ENCODE assay signal across 11 mouse cellular contexts in genomic region chr16:87765984-87766383, GRCm38 (mm10).
A peak's percentile ranks its signal among the peaks of the same experiment; 100 is the strongest.
DNase-seq lines count a peak whose midpoint lies in the region; ATAC-seq and TF ChIP-seq lines count a peak whose summit lies in the region.
"Had no signal": no experiment of that assay in that cellular context is flagged by ENCODE, and none has a peak within 500 bp of the region (broad histone marks: within the 10 kb centered on the region; RNA-seq: fewer than 3 reads in every experiment).

No protein-coding gene starts in this region.

- DNase-seq in gastrocnemius, adult 2 months, result no peak
- DNase-seq in gastrocnemius, adult 18-20 months (ENCODE audit: low spot score), result no peak
- DNase-seq in lung, embryonic 14.5 days, result peak; percentile 58
- DNase-seq in lung, postnatal 4 days, result no peak
- DNase-seq in adrenal gland, postnatal 36 days, result peak; percentile 33 to 39
- DNase-seq in lung, postnatal 14 days, result peak; percentile 11
- no peak for DNase-seq in cerebellum, adult 11-12 months
- no peak for DNase-seq in yolk sac, embryonic 10.5 days (ENCODE audit: low spot score)
- DNase-seq: gastrocnemius, postnatal 14 days had no signal

- H3K9me3 ChIP-seq in lung, embryonic 14.5 days (ENCODE audit: low read depth, low read length), result no peaks in the 10 kb centered on the region
- H3K9me3 ChIP-seq: limb, embryonic 15.5 days had no signal

- no peak overlapping the region for H3K9ac ChIP-seq in lung, embryonic 14.5 days
- H3K9ac ChIP-seq: limb, embryonic 15.5 days had no signal

- H3K27me3 ChIP-seq in lung, embryonic 14.5 days (ENCODE audit: insufficient read depth, low read length), result no peaks in the 10 kb centered on the region
- H3K27me3 ChIP-seq: limb, embryonic 15.5 days had no signal

- peak; percentile 29; the same call in 1 of the 2 replicates for TF ChIP-seq CTCF in gastrocnemius, adult 2 months (IDR thresholded peaks at IDR 0.05)
- TF ChIP-seq CTCF in lung, embryonic 14.5 days (IDR thresholded peaks at IDR 0.05; ENCODE audit: low read depth), result peak; percentile 36

- H3K4me3 ChIP-seq in gastrocnemius, adult 2 months, result no peak overlapping the region
- H3K4me3 ChIP-seq in lung, embryonic 14.5 days (ENCODE audit: low read depth, low read length), result no peak overlapping the region
- H3K4me3 ChIP-seq: limb, embryonic 15.5 days; myocyte had no signal

- H3K4me1 ChIP-seq in lung, embryonic 14.5 days (ENCODE audit: insufficient read depth), result no peaks in the 10 kb centered on the region
- H3K4me1 ChIP-seq: limb, embryonic 15.5 days had no signal

- H3K36me3 ChIP-seq in lung, embryonic 14.5 days (ENCODE audit: insufficient read depth), result no peaks in the 10 kb centered on the region
- H3K36me3 ChIP-seq: limb, embryonic 15.5 days had no signal

- 44% methylated on average over 8 of the region's 8 CpGs for WGBS in lung, embryonic 14.5 days

- no peak overlapping the region for H3K4me2 ChIP-seq in lung, embryonic 14.5 days
- H3K4me2 ChIP-seq: limb, embryonic 15.5 days had no signal

- intact Hi-C loops in gastrocnemius, adult 2 months (cut with DNase I), result no loop called here

- no peak for ATAC-seq in lung, embryonic 14.5 days (ENCODE audit: insufficient read depth)

- no peak overlapping the region for H3K27ac ChIP-seq in gastrocnemius, adult 2 months
- H3K27ac ChIP-seq in lung, embryonic 14.5 days (ENCODE audit: low read depth), result no peak overlapping the region
- H3K27ac ChIP-seq: limb, embryonic 15.5 days had no signal

Comparison
In these comparisons a context has a peak if more than half of its experiments do, and no peak if none do; other contexts are left out.
1. DNase-seq: peak in lung, embryonic 14.5 days (single experiment), adrenal gland, postnatal 36 days (2 of 2) and lung, postnatal 14 days (single experiment); none in gastrocnemius, adult 2 months (single experiment), gastrocnemius, adult 18-20 months (single experiment), lung, postnatal 4 days (0 of 2), cerebellum, adult 11-12 months (single experiment) and yolk sac, embryonic 10.5 days (single experiment).